Mouse (Mus musculus) heart, postnatal 0 days (tissue): ENCODE measurements around the gene Ccdc3. TPM values are rescaled to one million over a fixed set of nuclear protein-coding genes. Genes with fewer than 3 reads are reported as not detected.

Experiments used
- ATAC-seq: fragments of 200-750 bp; cut with Nextera tagmentation; 2 replicates; pipeline ENCODE4 v1.8.0; 2017; ENCODE audit warnings: low read depth, moderate number of reproducible peaks, moderate library complexity; ENCODE audit not compliant: insufficient read depth
- DNase-seq: peaks from one replicate; pipeline ENCODE4 v3.0.0-alpha.2; 2016; ENCODE audit warnings: low spot score
- H3K27ac ChIP-seq: fragments of 300-500 bp; sonication (generic); 2 replicates; pipeline ENCODE4 v1.5.1; 2014; ENCODE audit warnings: low read depth, mild to moderate bottlenecking
- H3K27me3 ChIP-seq: fragments of 300-500 bp; sonication (generic); 2 replicates; pipeline ENCODE4 v1.6.1; 2014; ENCODE audit warnings: low read length, mixed read lengths; ENCODE audit not compliant: control insufficient read depth, insufficient read depth
- H3K36me3 ChIP-seq: fragments of 300-500 bp; sonication (generic); replicated peaks from 2 replicates; pipeline ENCODE4 v1.6.1; 2014; ENCODE audit warnings: low read length, mixed read lengths; ENCODE audit not compliant: control insufficient read depth, insufficient read depth
- H3K4me1 ChIP-seq: fragments of 300-500 bp; sonication (generic); 2 replicates; pipeline ENCODE4 v1.6.1; 2014; ENCODE audit warnings: antibody characterized with exemption; ENCODE audit not compliant: control insufficient read depth, insufficient read depth
- H3K4me2 ChIP-seq: fragments of 300-500 bp; sonication (generic); 2 replicates; pipeline ENCODE4 v1.6.1; 2014; ENCODE audit warnings: low read depth, mild to moderate bottlenecking, low read length, moderate library complexity
- H3K4me3 ChIP-seq: fragments of 300-500 bp; sonication (generic); 2 replicates; pipeline ENCODE4 v1.5.1; 2014; ENCODE audit warnings: low read depth, low read length
- H3K9ac ChIP-seq: fragments of 300-500 bp; sonication (generic); replicated peaks from 2 replicates; pipeline ENCODE4 v1.6.1; 2014; ENCODE audit warnings: low read depth, low read length, mixed read lengths
- H3K9me3 ChIP-seq: fragments of 300-500 bp; sonication (generic); replicated peaks from 2 replicates; pipeline ENCODE4 v1.6.1; 2016; ENCODE audit warnings: low read length; ENCODE audit not compliant: control insufficient read depth
- CTCF ChIP-seq: IDR thresholded peaks from 2 replicates; pipeline ENCODE4 v1.5.1; 2016; ENCODE audit warnings: antibody characterized with exemption, control low read depth, low read depth
- EP300 ChIP-seq: IDR thresholded peaks from 2 replicates; pipeline ENCODE4 v1.6.1; 2016; ENCODE audit warnings: antibody characterized with exemption, low read depth
- WGBS: fragments of 180-500 bp; shearing (Covaris S2); extraction: QIAGEN DNeasy Blood & Tissue Kit; methylation state at CpG from one replicate; pipeline ENCODE4 v1.1.7; 2014; 5-methylcytosine and 5-hydroxymethylcytosine counted together
- polyA plus RNA-seq: library from polyadenylated mRNA; unstranded; fragments of >200 nt; fragmentation: Nextera tagmentation; extraction: Ambion mirVana; gene quantifications from 2 replicates; pipeline ENCODE4 v1.2.1, GENCODE M21; 2015
- total RNA-seq: library from RNA; depleted of rRNA; stranded (reverse); fragments of >200 nt; gene quantifications from 2 replicates; pipeline ENCODE4 v1.2.3, GENCODE M21; 2014; ENCODE audit warnings: low replicate concordance

The Ccdc3 gene
- total and polyA plus RNA-seq, 2 experiments from 2014 or later: 3.7 to 9.7 TPM

GRCm38 (mm10) chr2:5160236-5160848 lies 22.8 kb downstream of the Ccdc3 start:
- 84% methylated on average over 11 of the region's 11 CpGs for WGBS
- no peak overlapping the region for H3K4me2 ChIP-seq
- no peak overlapping the region for H3K4me3 ChIP-seq
- ATAC-seq: no peak
- 0 out of 2 replicates have a peak, but pooled peaks cover 3% of the 10 kb centered on the region for H3K4me1 ChIP-seq
- no peak overlapping the region for H3K27ac ChIP-seq
- H3K27me3 ChIP-seq: no peaks in the 10 kb centered on the region
- H3K9me3 ChIP-seq: no peaks in the 10 kb centered on the region
- H3K9ac ChIP-seq: no peak overlapping the region
- no peak for DNase-seq
- TF ChIP-seq EP300 (no peak), CTCF (no peak)
- no peaks in the 10 kb centered on the region for H3K36me3 ChIP-seq

GRCm38 (mm10) chr2:5161002-5161745 lies 23.6 kb downstream of the Ccdc3 start:
- 0 out of 2 replicates have a peak, but pooled peaks cover 3% of the 10 kb centered on the region for H3K4me1 ChIP-seq

GRCm38 (mm10) chr2:5161908-5162674 lies 24.5 kb downstream of the Ccdc3 start:
- Histone ChIP-seq H3K9ac (no peak overlapping the region), H3K36me3 (no peaks in the 10 kb centered on the region), H3K4me1 (no peaks in the 10 kb centered on the region), H3K9me3 (no peaks in the 10 kb centered on the region), H3K27ac (no peak overlapping the region), H3K4me2 (no peak overlapping the region), H3K4me3 (no peak overlapping the region), H3K27me3 (no peaks in the 10 kb centered on the region)
- no peak for TF ChIP-seq EP300
- no peak for TF ChIP-seq CTCF
- WGBS: 48% methylated on average over 3 of the region's 3 CpGs
- DNase-seq (no peak), ATAC-seq (no peak)

More at GRCm38 (mm10) chr2:5161002-5161745, 23.6 kb downstream of the Ccdc3 start:
- H3K9ac ChIP-seq: no peak overlapping the region
- WGBS: 69% methylated on average over 11 of the region's 11 CpGs
- ATAC-seq (no peak), DNase-seq (no peak)
- no peaks in the 10 kb centered on the region for H3K27me3 ChIP-seq
- H3K4me3 ChIP-seq: no peak overlapping the region
- H3K9me3 ChIP-seq: no peaks in the 10 kb centered on the region
- H3K4me2 ChIP-seq: no peak overlapping the region
- no peaks in the 10 kb centered on the region for H3K36me3 ChIP-seq
- TF ChIP-seq EP300 (no peak), CTCF (0 out of 2 replicates have a peak, but pooled peaks have one; percentile 13)
- no peak overlapping the region for H3K27ac ChIP-seq

- Histone ChIP-seq H3K4me2 (no peak overlapping the region), H3K4me1 (no peaks in the 10 kb centered on the region), H3K36me3 (no peaks in the 10 kb centered on the region), H3K27me3 (no peaks in the 10 kb centered on the region), H3K9ac (no peak overlapping the region), H3K9me3 (no peaks in the 10 kb centered on the region), H3K4me3 (no peak overlapping the region), H3K27ac (no peak overlapping the region)
- TF ChIP-seq CTCF (no peak), EP300 (no peak)
- 30% methylated on average over 5 of the region's 5 CpGs for WGBS
- DNase-seq (no peak), ATAC-seq (no peak)
These were observed 25.2 kb downstream of the Ccdc3 start for GRCm38 (mm10) chr2:5162756-5163155.

GRCm38 (mm10) chr2:5165941-5166361 lies 28.4 kb downstream of the Ccdc3 start:
- Histone ChIP-seq H3K9me3 (no peaks in the 10 kb centered on the region), H3K27ac (no peak overlapping the region), H3K4me1 (no peaks in the 10 kb centered on the region), H3K4me2 (no peak overlapping the region), H3K4me3 (no peak overlapping the region), H3K36me3 (no peaks in the 10 kb centered on the region), H3K27me3 (no peaks in the 10 kb centered on the region), H3K9ac (no peak overlapping the region)
- DNase-seq (no peak), ATAC-seq (peak; percentile 60; the same call in 1 of the 2 replicates)
- WGBS: 24% methylated on average over 4 of the region's 4 CpGs
- TF ChIP-seq CTCF: no peak
- TF ChIP-seq EP300: no peak
